20 mouse cellular contexts compared by ENCODE assay signal in the genomic region with DNA sequence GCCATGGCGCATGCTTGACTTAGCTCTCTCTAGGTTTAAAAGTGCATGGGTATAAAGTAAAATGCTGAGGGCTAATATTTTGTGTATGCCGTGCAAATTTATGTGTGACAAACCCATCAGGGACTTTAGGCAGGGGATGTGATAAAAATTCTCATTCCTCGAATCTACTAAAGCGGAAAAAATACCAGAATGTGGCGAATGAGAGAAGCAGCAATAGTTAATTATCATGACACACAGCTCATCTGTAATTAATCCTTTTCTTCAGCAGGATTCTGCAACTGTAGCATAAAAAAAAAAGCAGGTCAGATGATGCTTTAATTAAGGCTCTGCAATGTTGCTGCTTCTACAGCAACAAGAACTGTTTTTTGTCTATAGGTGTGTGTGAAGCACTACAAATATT.
DNase-seq lines count a peak whose midpoint lies in the region; ATAC-seq and TF ChIP-seq lines count a peak whose summit lies in the region.
"Had no signal": no experiment of that assay in that cellular context is flagged by ENCODE, and none has a peak within 500 bp of the region (broad histone marks: within the 10 kb centered on the region; RNA-seq: fewer than 3 reads in every experiment).

No protein-coding gene starts in this region.

- no peak for TF ChIP-seq CTCF in kidney, postnatal 0 days (IDR thresholded peaks at IDR 0.05; ENCODE audit: low read depth)

- no peaks in the 10 kb centered on the region for H3K4me1 ChIP-seq in forebrain, embryonic 14.5 days (ENCODE audit: control insufficient read depth, insufficient read depth, low read length)
- H3K4me1 ChIP-seq in forebrain, embryonic 10.5 days, result no peaks in the 10 kb centered on the region
- H3K4me1 ChIP-seq in kidney, postnatal 0 days (replicated peaks; ENCODE audit: insufficient read depth, low read length), result no peaks in the 10 kb centered on the region
- H3K4me1 ChIP-seq: embryonic facial prominence, embryonic 13.5 days; heart, embryonic 15.5 days; hindbrain, embryonic 15.5 days had no signal

- no peak overlapping the region for H3K9ac ChIP-seq in forebrain, embryonic 14.5 days (ENCODE audit: low read length)
- H3K9ac ChIP-seq in kidney, postnatal 0 days (ENCODE audit: low read depth, low read length), result no peak overlapping the region
- H3K9ac ChIP-seq: embryonic facial prominence, embryonic 13.5 days; heart, embryonic 15.5 days; hindbrain, embryonic 15.5 days had no signal

- peak; percentile 43 for DNase-seq in forebrain, embryonic 14.5 days (ENCODE audit: low spot score)
- DNase-seq in forebrain, embryonic 10.5 days (ENCODE audit: extremely low spot score, low spot score), result no peak
- DNase-seq in kidney, postnatal 0 days (ENCODE audit: low spot score), result peak; percentile 3
- no peak for DNase-seq in kidney, adult 18-20 months
- DNase-seq in Muller cell, postnatal 12 days (ENCODE audit: inconsistent ontology term), result peak; percentile 86
- DNase-seq in retina, embryonic 14.5 days (ENCODE audit: low spot score), result peak; percentile 53
- DNase-seq in right cerebral cortex, postnatal 4 days, result no peak
- DNase-seq: adrenal gland, postnatal 14 days; cerebellum, adult 18-20 months; cerebellum, adult 9-11 months; cerebellum, postnatal 36 days; gastrocnemius, postnatal 10 days; heart, adult 2 months; heart, postnatal 14 days had no signal

- H3K4me2 ChIP-seq in forebrain, embryonic 14.5 days (ENCODE audit: low read length), result no peak overlapping the region
- H3K4me2 ChIP-seq in kidney, postnatal 0 days (ENCODE audit: low read length), result no peak overlapping the region
- H3K4me2 ChIP-seq: embryonic facial prominence, embryonic 13.5 days; heart, embryonic 11.5 days; heart, embryonic 15.5 days; hindbrain, embryonic 15.5 days had no signal

- WGBS in forebrain, embryonic 14.5 days, result 55% methylated on average over 5 of the region's 5 CpGs
- WGBS in forebrain, embryonic 10.5 days, result 85% methylated on average over 5 of the region's 5 CpGs
- WGBS in kidney, postnatal 0 days, result 73% methylated on average over 5 of the region's 5 CpGs

- no peak overlapping the region for H3K4me3 ChIP-seq in forebrain, embryonic 14.5 days (ENCODE audit: low read depth, low read length)
- no peak overlapping the region for H3K4me3 ChIP-seq in forebrain, embryonic 10.5 days
- H3K4me3 ChIP-seq in kidney, postnatal 0 days (replicated peaks; ENCODE audit: low read depth, low read length), result no peak overlapping the region
- H3K4me3 ChIP-seq: embryonic facial prominence, embryonic 13.5 days; heart, adult 2 months; heart, embryonic 15.5 days; hindbrain, embryonic 15.5 days had no signal

- no peaks in the 10 kb centered on the region for H3K27me3 ChIP-seq in forebrain, embryonic 14.5 days (replicated peaks; ENCODE audit: control insufficient read depth, insufficient read depth, low read length)
- H3K27me3 ChIP-seq in forebrain, embryonic 10.5 days (ENCODE audit: poor library complexity, severe bottlenecking), result no peaks in the 10 kb centered on the region
- no peaks in the 10 kb centered on the region for H3K27me3 ChIP-seq in kidney, postnatal 0 days (ENCODE audit: insufficient read depth, low read length)
- H3K27me3 ChIP-seq: embryonic facial prominence, embryonic 13.5 days; heart, embryonic 15.5 days; hindbrain, embryonic 15.5 days; Patski had no signal

- no peaks in the 10 kb centered on the region for H3K9me3 ChIP-seq in forebrain, embryonic 14.5 days (replicated peaks; ENCODE audit: control insufficient read depth, low read length)
- no peaks in the 10 kb centered on the region for H3K9me3 ChIP-seq in forebrain, embryonic 10.5 days
- H3K9me3 ChIP-seq in kidney, postnatal 0 days (replicated peaks; ENCODE audit: low read length), result no peaks in the 10 kb centered on the region
- H3K9me3 ChIP-seq: embryonic facial prominence, embryonic 13.5 days; heart, embryonic 15.5 days; hindbrain, embryonic 15.5 days had no signal

- H3K36me3 ChIP-seq in forebrain, embryonic 14.5 days (ENCODE audit: control insufficient read depth, insufficient read depth, low read length), result no peaks in the 10 kb centered on the region
- no peaks in the 10 kb centered on the region for H3K36me3 ChIP-seq in forebrain, embryonic 10.5 days (replicated peaks)
- H3K36me3 ChIP-seq in kidney, postnatal 0 days (ENCODE audit: insufficient read depth, low read length), result no peaks in the 10 kb centered on the region
- H3K36me3 ChIP-seq: embryonic facial prominence, embryonic 13.5 days; heart, embryonic 15.5 days; hindbrain, embryonic 15.5 days had no signal

- peak overlapping the region; percentile 35; the same call in 1 of the 2 replicates for H3K27ac ChIP-seq in forebrain, embryonic 14.5 days (ENCODE audit: low read depth, low read length)
- H3K27ac ChIP-seq in forebrain, embryonic 10.5 days, result no peak overlapping the region
- H3K27ac ChIP-seq in kidney, postnatal 0 days, result no peak overlapping the region
- H3K27ac ChIP-seq: embryonic facial prominence, embryonic 13.5 days; heart, adult 2 months; heart, embryonic 15.5 days; hindbrain, embryonic 15.5 days had no signal

- no peak for ATAC-seq in forebrain, embryonic 14.5 days
- no peak for ATAC-seq in kidney, postnatal 0 days (replicated peaks; ENCODE audit: low FRiP score, low read depth)
- ATAC-seq: activated CD4-positive, CD25-positive, alpha-beta regulatory T cell, adult 4 months; Patski had no signal

Comparison
In these comparisons a context has a peak if more than half of its experiments do, and no peak if none do; other contexts are left out.
1. DNase-seq: peak in forebrain, embryonic 14.5 days (single experiment), kidney, postnatal 0 days (single experiment), Muller cell, postnatal 12 days (single experiment) and retina, embryonic 14.5 days (single experiment); none in forebrain, embryonic 10.5 days (single experiment), kidney, adult 18-20 months (single experiment) and right cerebral cortex, postnatal 4 days (single experiment).